Mouse (Mus musculus): ENCODE results near the gene 1700001J03Rik. TPM values are rescaled to one million over a fixed set of nuclear protein-coding genes. Genes with fewer than 3 reads are reported as not detected.
"Not testable (repeated sequence)": the region's sequence is repeated elsewhere in the genome, so short reads cannot be mapped to it uniquely, and the experiment has no call there.

1700001J03Rik gene
- under 1 TPM in 1 of 2 experiments, not detected in 1; 0.45 TPM for total RNA-seq (2021)

DNA sequence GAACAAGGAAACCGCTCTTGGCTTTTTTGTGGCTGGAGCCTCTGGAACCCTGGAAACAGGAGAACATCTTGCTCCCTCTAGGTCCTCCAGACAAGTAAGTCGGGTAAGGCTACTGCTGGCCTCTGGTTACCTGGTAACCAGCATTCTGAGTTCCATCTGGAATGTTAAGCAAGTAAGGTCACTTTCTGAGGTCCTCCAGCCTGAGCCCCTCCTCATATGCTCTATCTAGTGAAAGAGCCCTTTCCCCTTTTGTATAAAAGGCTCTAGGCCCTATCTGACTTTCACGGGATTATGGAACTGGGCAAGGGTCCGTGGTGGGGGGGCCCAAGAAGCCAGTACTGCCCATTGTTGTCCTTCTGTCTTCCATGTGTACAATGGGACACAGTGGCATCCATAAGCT lies at the start of gene 1700001J03Rik:
Gene 1700001J03Rik (minus strand): TSS at position 101 of the 400 bp plus-strand sequence.
- not testable (repeated sequence) for DNase-seq
- intact Hi-C loops (cut with DNase I), result loop anchor here (5.0 to 10.0 kb wide), 2 partner anchors 237 to 290 kb away; no protein-coding TSS in a partner anchor

DNA sequence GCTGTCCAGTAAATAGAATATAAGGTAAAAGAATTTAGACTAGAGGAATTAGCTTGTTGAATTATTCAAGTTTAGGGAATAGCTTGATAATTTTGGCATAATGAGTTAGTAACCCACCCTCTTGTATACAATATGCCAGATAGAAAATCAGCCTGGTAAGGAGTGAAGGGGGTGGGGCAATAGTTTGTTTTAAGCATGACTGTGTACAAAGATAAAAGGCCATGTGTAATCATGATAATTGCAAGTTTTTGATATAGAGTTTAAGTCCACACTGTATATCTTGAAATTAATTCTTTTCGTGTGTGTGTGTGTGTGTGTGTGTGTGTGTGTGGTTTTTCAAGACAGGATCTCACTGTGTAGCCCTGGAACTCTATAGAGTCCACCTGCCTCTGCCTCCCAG lies 49.2 kb upstream of the 1700001J03Rik start:
- DNase-seq, result no peak
- intact Hi-C loops (cut with DNase I), result loop anchor here (5.0 kb wide), 1 partner anchor 68 kb away; no protein-coding TSS in a partner anchor

DNA sequence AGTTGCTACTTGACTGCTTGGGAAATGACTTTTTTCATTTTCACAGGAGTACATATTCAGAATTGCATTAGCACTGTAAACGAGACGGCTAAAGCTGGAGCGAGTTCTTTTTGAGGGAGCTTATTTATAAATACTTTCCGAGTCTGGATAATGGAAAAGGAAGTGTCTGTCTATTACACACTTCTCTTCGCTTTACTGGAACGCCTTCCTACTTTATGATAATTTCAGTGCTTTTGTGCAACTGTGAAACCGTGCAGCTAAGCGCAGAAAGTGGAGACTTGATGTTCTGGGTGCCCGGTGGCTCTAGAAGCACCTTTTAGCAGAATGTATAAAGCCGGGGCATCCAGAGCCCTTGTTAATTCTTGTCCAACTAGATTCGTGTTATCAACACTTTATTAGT lies 47.7 kb upstream of the 1700001J03Rik start:
- DNase-seq, result no peak
- intact Hi-C loops (cut with DNase I), result loop anchor here (5.0 kb wide), 1 partner anchor 69 kb away; no protein-coding TSS in a partner anchor

DNA sequence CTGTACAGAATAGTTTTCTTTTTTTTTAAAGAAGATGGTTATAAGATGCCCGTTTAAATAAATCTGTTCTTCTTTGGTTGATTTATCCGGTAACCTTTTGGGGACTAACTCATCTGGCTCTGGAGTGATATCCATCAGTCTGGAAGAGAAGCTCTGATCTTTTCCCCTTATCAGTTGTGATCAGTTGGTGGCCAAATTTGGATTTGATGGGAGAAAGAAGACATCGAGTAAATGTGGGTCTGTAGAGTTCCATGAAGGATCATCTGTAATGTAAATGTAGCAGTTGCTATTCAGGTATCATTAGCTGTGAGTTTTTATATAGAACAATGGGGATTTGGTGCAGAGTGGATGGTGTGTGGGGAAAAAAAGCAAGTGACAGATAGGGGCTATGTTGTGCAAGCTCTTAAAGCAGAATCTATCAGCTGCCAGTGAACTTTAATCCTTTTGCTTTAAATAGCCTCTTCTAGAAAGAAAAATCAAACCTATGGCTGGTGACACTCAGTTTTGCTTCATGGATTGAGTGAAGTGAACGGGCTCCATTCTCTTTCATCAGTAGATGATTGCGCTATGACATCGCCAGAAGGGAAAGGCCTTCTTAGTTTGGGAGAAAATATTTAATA lies 47.1 kb upstream of the 1700001J03Rik start:
- intact Hi-C loops (cut with DNase I), result loop anchor here (5.0 kb wide), 1 partner anchor 70 kb away; no protein-coding TSS in a partner anchor
- DNase-seq, result no peak

DNA sequence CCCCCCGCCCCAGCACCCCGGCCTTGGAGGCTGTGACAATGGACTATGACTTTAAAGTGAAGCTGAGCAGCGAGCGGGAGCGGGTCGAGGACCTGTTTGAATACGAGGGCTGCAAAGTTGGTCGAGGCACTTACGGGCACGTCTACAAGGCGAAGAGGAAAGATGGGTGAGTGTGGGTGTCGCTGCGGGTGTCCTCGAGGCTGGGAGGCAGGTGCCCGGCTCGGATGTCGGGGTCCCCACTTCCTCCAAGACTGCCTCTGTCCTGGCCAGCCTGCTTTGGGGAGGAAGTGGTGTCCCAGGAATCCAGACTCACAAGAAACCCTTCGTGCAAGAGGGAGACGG lies 46.5 kb upstream of the 1700001J03Rik start:
- peak in 1 of 2 experiments; percentile 47 for DNase-seq
- intact Hi-C loops (cut with DNase I), result loop anchor here (5.0 kb wide), 1 partner anchor 71 kb away; no protein-coding TSS in a partner anchor

DNA sequence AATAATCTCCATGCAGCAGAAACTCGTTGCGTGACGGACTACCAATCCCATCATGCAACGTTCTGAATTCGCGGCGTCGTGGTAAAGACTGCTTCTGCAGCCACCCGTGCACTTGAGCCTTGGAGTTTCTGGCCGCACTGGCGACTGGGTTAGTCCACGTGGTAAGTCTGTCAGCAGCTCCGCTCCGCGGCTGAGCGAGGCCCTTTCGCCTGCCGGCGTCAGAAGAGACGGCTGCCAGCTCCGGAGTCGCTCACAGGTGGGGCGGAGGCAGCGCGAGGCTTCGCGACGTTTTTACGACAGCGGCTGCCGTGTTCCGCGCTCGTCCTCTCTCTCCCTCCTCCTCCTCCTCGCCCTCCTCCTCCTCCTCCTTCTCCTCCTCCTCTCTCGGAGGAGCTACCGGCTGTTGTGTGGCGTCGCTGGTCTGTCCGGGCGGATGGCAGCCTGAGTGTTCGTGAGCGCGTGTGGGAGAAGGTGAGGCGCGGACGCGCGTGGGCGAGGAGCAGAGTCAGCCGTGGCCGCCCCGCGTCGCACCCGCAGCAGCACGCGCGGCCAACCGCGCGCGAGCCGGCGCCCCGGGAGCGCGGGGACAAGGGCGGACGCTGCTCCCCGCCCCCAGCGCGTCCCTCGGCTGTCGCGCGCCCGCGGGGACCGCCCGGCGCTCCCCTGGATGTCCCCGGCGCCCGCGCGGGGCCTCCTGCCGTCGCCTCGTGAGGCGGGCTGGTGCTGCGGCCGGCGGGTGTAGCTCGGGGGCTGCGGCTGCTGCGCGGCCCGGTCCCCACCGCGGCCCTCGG lies 46.0 kb upstream of the 1700001J03Rik start, which contains the start of gene Cdk8:
Gene Cdk8 (plus strand): TSS at position 367 of the 791 bp plus-strand sequence.
- DNase-seq, result peak; percentile 95 to 96
- intact Hi-C loops (cut with DNase I), result loop anchor here (5.0 kb wide), 1 partner anchor 71 kb away; no protein-coding TSS in a partner anchor

DNA sequence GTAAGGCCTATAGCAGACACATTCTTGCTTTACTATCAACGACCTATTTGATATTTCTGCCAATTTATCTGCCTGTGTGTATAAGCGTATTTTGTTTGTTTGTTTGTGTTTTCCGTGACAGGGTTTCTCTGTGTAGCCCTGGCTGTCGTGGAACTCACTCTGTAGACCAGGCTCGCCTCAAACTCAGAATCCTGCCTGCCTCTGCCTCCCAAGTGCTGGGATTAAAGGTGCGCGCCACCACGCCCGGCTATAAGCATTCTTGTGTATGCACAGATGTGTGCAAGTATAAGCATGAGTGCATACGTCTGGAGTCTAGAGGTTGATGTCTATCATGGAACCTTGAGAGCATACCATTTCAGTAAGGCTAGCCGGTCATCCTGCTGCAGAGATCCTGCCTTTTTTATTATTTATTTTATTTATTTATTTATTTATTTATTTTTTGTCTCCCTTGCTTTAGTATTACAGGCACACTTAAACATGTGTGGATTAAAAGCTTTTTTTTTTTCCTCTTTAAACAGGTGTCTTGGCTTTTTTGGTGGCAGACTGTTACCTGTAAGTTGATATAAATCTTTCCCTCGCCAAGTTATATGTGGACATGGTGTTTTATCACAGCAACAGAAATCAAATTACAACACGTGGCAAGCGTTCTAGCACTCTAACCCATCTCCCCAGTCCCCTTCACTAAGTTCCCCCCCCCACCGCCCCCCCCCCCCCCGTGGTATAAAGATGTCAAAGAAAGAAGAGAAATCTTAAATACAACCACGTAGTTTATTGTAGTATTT lies 45.0 kb upstream of the 1700001J03Rik start:
- intact Hi-C loops (cut with DNase I), result loop anchor here (5.0 kb wide), 1 partner anchor 72 kb away; no protein-coding TSS in a partner anchor
- DNase-seq, result no peak

DNA sequence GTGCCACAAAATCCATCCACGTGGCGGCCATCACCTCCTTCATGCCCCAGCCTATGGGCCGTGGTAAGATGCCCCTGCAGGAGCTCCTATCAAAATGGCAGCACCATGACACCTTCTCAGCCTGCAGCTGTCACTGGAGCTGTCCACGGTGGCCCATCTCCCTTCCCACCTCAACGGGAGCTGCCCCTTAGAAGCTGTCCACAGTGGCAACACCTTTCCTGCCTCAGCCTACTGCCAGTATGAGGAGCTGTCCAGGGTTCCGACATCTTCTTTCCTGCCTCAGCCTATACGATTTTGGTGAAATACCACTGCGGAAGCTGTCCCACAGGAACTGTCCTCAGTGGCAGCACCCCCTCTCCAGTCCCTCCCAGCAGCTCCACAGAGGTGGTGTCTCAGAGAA lies 42.4 kb upstream of the 1700001J03Rik start:
- intact Hi-C loops (cut with DNase I), result no loop called here
- DNase-seq, result no peak

DNA sequence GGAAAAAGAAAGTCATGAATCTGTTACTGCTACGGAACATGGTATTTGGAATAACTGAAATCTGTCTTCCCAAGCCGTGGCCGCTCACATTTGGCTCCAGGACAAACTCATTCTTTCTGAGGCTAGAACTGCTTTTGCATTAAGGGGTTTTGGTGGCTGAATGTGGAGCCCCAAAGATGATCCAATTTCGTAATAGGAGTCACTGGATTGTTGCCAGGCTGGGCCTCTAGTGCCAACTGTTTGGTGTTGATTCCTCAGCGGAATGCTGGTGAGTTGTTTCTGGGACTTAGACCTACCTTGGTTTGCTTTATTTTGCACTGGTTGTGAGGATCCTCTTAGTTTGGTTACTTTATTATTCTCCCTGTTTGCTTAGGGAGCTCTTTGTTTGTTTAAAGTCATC lies 38.7 kb upstream of the 1700001J03Rik start:
- no peak for DNase-seq
- intact Hi-C loops (cut with DNase I), result no loop called here

DNA sequence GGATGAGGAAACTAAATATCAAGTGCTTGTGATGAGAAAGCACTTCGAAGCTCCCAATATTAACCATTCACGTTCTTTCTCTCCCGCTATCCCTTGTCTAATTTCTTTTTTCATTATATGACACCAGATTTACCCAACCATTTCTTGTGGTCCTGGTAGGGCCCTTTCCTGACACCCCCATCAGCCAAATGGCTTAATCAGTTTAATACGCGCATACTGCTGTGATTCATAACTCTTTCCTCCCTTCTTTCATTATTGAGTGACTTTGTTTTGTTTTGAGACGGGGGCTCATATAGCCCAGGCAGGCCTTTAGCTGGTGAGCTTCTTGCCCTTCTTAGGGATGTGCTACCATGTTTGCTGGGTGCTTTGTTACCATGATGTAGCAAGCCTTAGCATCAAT lies 36.6 kb upstream of the 1700001J03Rik start:
- intact Hi-C loops (cut with DNase I), result no loop called here
- DNase-seq, result no peak

DNA sequence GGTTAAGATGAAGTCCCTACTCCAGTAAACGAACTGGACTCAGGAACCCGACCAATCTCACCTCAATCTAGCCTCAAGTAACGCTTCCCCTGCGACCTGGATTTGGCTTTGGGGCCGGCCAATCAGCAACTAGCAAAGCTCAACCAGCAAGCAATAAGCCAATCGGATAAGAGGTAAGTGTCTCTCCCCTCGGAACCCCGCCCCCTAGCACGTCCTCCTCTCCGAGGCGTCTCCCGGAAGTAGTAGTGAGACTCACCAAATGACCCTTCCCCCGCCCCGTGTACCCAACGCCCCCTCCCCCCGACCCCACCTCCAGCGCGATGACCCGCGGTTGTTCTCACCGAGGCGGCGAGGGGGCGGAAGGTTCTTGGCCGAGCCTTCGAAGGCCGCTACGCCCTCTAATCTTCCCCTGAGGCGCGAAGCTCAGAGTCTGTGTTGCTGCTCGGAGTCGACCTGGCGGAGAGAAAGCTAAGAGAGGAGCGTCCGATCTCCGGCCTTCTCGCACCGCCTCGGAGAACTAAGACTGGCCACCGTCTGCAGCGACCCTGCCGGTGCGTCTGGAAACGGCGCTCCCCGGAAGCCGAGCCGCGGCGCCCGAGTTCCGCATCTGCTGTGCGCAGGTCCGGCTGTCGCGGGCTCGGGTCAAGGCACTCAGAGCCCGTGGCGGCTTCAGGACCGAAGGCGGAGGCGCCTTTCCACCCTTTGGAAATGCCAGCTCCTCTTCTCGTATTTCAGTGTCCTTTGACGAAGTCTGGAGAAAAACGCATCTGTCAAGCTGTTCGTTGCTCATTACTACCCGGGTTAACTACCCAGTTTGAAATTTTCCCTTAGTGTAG lies 36.0 kb upstream of the 1700001J03Rik start, which contains the start of gene Rnf6:
Gene Rnf6 (minus strand): TSS at position 677 of the 836 bp plus-strand sequence.
- intact Hi-C loops (cut with DNase I), result no loop called here
- peak; percentile 95 to 96 for DNase-seq

DNA sequence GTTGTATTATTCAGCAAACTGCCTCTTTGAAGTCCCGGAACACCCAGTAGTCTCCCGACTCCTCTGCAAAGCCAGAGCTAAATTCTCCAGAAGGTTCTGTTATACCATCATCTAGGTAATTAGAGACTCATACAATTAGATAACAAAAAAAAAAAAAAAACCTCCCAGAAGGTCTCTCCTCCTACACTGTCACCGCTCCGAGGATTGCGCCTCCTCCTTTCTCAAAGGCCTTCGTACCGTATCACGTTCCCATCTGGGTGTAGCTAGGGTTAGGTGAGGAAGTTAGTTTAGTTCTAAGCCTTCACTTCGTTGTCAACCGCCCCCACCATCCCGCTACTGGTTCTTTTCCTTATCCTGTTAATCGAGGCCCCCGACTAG lies 35.4 kb upstream of the 1700001J03Rik start:
- no peak for DNase-seq
- intact Hi-C loops (cut with DNase I), result no loop called here

DNA sequence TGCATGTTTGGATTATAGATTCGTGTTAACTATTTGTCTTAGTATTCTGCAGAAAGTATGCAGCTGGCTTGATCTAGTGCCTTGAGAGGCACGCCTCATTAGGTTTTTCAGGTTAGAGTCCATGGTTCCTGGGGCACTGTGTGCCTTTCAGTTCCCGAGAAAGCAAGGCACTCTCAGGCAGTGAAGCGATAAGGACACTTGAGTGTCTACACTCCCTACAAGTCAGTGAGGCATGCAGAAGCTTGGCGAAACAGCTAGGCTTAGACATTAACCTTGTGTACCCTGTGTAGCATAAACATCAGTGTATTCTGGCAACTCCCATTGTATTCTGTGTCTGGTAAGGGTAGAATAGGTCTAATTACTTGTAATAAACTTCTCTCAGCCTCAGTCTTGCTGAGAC lies 20.4 kb upstream of the 1700001J03Rik start:
- DNase-seq, result no peak
- intact Hi-C loops (cut with DNase I), result no loop called here

DNA sequence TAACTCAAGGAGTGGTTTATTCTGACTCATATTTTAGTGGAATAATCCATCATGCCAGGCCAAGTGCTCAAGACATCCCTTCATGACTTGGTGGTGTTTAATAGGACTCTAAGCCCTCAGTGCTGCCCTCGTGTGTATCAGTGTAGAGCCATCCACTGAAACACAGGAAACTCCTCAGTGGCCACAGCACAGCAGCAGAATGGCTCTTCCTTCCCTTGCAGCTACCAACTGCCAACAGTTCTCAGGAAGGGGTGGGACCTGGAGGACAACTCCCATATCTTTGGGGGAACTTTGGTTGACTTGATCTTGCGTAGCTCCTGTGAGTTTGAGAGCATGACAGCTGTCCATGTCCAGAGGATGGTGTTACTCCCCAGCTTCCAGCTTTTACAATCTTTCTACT lies 18.8 kb upstream of the 1700001J03Rik start:
- DNase-seq, result no peak
- intact Hi-C loops (cut with DNase I), result no loop called here

DNA sequence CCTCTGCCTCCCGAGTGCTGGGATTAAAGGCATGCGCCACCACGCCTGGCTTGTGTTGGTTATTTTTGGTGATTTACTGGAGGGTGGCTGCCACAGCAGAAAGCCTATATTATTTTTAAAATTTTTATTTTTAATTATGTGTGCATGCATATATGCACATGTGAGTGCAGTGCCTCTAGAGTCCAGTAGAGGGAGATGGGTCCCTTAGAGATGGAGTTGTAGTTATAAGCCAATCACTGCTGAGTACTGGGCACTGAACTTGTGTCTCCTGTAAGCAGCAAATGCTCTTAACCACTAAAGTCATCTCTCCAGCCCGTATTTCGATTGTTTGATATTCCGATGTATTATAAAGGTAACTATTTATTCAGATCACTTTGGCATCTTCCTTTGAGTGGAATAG lies 15.5 kb upstream of the 1700001J03Rik start:
- intact Hi-C loops (cut with DNase I), result no loop called here

DNA sequence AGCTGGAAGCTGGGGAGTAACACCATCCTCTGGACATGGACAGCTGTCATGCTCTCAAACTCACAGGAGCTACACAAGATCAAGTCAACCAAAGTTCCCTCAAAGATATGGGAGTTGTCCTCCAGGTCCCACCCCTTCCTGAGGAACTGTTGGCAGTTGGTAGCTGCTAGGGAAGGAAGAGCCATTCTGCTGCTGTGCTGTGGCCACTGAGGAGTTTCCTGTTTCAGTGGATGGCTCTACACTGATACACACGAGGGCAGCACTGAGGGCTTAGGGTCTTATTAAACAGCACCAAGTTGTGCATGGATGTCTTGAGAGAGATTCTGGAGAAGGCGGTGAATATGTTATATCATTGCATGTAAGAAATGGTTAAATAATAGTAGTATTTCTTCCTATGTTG lies 14.4 kb upstream of the 1700001J03Rik start:
- intact Hi-C loops (cut with DNase I), result no loop called here

More for the DNA sequence above, 15.5 kb upstream of the 1700001J03Rik start:
- no peak for DNase-seq

DNA sequence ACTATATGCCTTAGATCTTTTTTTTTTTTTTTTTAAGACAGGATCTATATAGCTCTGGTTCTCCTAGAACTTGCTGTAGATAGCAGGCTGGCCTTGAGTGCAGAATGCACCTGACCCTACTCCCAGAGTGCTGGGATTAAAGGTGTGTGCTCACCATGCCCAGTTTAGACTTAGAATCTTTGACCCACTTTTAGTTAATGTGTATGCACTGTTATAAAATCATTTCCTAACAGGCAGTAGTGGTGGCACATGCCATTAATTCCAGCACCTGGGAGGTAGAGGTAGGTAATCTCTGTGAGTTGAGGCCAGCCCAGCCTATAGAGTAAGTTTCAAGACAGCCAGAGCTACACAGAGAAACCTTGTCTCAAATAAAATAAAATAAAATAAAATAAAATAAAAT lies 14.0 kb upstream of the 1700001J03Rik start:
- intact Hi-C loops (cut with DNase I), result no loop called here
- DNase-seq, result no peak

More for the DNA sequence above, 14.4 kb upstream of the 1700001J03Rik start:
- no peak for DNase-seq

DNA sequence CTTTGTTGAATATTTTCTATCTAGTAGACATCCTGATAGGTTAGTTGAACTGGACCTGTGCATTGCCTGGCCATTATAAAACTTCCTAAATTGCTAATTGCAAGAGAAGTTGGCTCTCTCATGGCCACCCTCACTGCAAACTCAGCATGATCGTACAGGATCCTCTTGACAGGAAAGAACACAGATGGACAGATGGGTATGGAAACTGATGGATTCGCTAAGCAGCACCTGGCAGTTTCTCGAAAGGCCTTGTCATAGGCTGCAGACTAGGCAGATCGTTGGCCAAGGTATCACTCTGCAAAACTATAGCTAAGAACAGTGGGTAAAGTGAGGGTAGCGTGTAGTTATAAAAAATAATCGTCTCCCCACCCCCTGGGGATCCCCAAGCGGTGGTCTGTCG lies 8.3 kb upstream of the 1700001J03Rik start:
- no peak for DNase-seq
- intact Hi-C loops (cut with DNase I), result no loop called here

DNA sequence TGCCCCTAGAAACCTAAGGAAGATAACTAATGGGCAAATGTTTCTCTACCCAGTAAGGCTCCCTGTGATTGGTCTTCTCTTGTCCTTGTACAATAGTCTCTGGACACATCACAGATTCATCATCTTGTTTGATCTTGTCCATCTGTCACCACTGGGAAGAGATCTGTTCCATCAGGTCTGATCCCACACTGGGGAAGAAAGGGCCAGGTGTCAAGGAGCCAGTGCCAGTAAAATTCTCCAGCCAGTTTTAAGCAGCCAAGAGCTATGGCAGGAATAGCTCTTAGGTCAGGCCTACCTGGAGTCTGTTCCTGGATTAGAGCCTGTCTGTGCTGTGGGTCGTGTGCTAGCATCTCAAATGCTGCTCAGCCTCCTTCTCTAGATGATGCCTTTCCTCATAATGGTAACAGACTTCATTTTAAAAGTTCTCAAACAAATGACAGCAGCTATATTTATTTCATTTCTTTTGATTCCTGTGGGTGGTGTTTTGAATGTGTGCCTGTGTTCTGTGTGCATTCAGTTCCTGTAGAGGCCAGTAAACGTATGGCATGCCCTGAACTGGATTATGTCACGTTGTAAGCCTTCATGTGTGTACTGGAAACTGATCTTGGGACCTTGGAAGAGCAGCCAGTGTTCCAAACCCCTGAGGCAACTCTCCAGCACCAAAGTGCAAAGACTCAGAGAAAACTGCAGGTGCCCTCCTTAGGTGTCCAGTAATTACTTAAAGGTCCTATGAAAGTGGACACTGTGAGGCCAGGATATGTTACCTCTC lies 5.6 kb upstream of the 1700001J03Rik start:
- DNase-seq, result no peak
- intact Hi-C loops (cut with DNase I), result no loop called here

All from heart, postnatal 10 days (tissue).